Mouse (Mus musculus): Measurements from ENCODE around the gene Usp46. TPM values are rescaled to one million over a fixed set of nuclear protein-coding genes. Genes with fewer than 3 reads are reported as not detected.

The Usp46 gene
- total and polyA plus RNA-seq, 3 experiments = 1.7 to 22.5 (median 16.3) TPM

GRCm38 (mm10) chr5:74042796-74043340 is 25.4 kb downstream of the Usp46 start:
- no peaks in the 10 kb centered on the region for H3K27me3 ChIP-seq (ENCODE audit: insufficient read depth, low read length)
- H3K4me3 ChIP-seq (ENCODE audit: low read depth, low read length) = no peak overlapping the region
- TF ChIP-seq TAL1 (conservative IDR thresholded peaks at IDR 0.05; ENCODE audit: low read depth, low read length) = no peak
- no peak for TF ChIP-seq CTCF (IDR thresholded peaks at IDR 0.05; ENCODE audit: low read depth, low read length)
- TF ChIP-seq GATA2 (IDR thresholded peaks at IDR 0.05; ENCODE audit: borderline replicate concordance, low read depth, low read length) = no peak
- no peak for TF ChIP-seq GATA1 (IDR thresholded peaks at IDR 0.05; ENCODE audit: borderline replicate concordance, low read length)
- no peak for TF ChIP-seq POLR2AphosphoS5 (IDR thresholded peaks at IDR 0.05; ENCODE audit: insufficient replicate concordance, low read depth, low read length)
- no peaks in the 10 kb centered on the region for H3K9me3 ChIP-seq (replicated peaks)
- ATAC-seq (ENCODE audit: extremely low read depth, insufficient number of reproducible peaks, low FRiP score, poor library complexity, severe bottlenecking) = no peak
- H3K4me1 ChIP-seq (ENCODE audit: insufficient read depth, low read depth, low read length) = peaks cover 32% of the 10 kb centered on the region
- H3K36me3 ChIP-seq (replicated peaks) = peaks cover 80% of the 10 kb centered on the region
- no peak for DNase-seq (ENCODE audit: low spot score)

GRCm38 (mm10) chr5:74040541-74040940 is 27.7 kb downstream of the Usp46 start:
- DNase-seq (ENCODE audit: low spot score) (no peak), ATAC-seq (ENCODE audit: extremely low read depth, insufficient number of reproducible peaks, low FRiP score, poor library complexity, severe bottlenecking) (no peak)
- Histone ChIP-seq H3K4me3 (ENCODE audit: low read depth, low read length) (no peak overlapping the region), H3K9me3 (replicated peaks) (no peaks in the 10 kb centered on the region), H3K36me3 (replicated peaks) (peaks cover 84% of the 10 kb centered on the region), H3K4me1 (ENCODE audit: insufficient read depth, low read depth, low read length) (peaks cover 29% of the 10 kb centered on the region), H3K27me3 (ENCODE audit: insufficient read depth, low read length) (no peaks in the 10 kb centered on the region)
- TF ChIP-seq CTCF (IDR thresholded peaks at IDR 0.05; ENCODE audit: low read depth, low read length) (no peak), POLR2AphosphoS5 (IDR thresholded peaks at IDR 0.05; ENCODE audit: insufficient replicate concordance, low read depth, low read length) (no peak), GATA1 (IDR thresholded peaks at IDR 0.05; ENCODE audit: borderline replicate concordance, low read length) (no peak), TAL1 (conservative IDR thresholded peaks at IDR 0.05; ENCODE audit: low read depth, low read length) (no peak), GATA2 (IDR thresholded peaks at IDR 0.05; ENCODE audit: borderline replicate concordance, low read depth, low read length) (no peak)

- H3K36me3 ChIP-seq (replicated peaks) = peaks cover 88% of the 10 kb centered on the region
These were observed 32.8 kb downstream of the Usp46 start for GRCm38 (mm10) chr5:74035454-74035853.

GRCm38 (mm10) chr5:74034177-74034576 is 34.1 kb downstream of the Usp46 start:
- ATAC-seq (ENCODE audit: extremely low read depth, insufficient number of reproducible peaks, low FRiP score, poor library complexity, severe bottlenecking) (no peak), DNase-seq (ENCODE audit: low spot score) (no peak)
- TF ChIP-seq CTCF (IDR thresholded peaks at IDR 0.05; ENCODE audit: low read depth, low read length) (no peak), TAL1 (conservative IDR thresholded peaks at IDR 0.05; ENCODE audit: low read depth, low read length) (no peak), GATA1 (IDR thresholded peaks at IDR 0.05; ENCODE audit: borderline replicate concordance, low read length) (no peak), GATA2 (IDR thresholded peaks at IDR 0.05; ENCODE audit: borderline replicate concordance, low read depth, low read length) (no peak), POLR2AphosphoS5 (IDR thresholded peaks at IDR 0.05; ENCODE audit: insufficient replicate concordance, low read depth, low read length) (no peak)
- Histone ChIP-seq H3K4me1 (ENCODE audit: insufficient read depth, low read depth, low read length) (peaks cover 4% of the 10 kb centered on the region; the same call in 1 of the 2 replicates), H3K9me3 (replicated peaks) (no peaks in the 10 kb centered on the region), H3K4me3 (ENCODE audit: low read depth, low read length) (no peak overlapping the region), H3K36me3 (replicated peaks) (peaks cover 87% of the 10 kb centered on the region), H3K27me3 (ENCODE audit: insufficient read depth, low read length) (no peaks in the 10 kb centered on the region)

More at GRCm38 (mm10) chr5:74035454-74035853, 32.8 kb downstream of the Usp46 start:
- no peak for DNase-seq (ENCODE audit: low spot score)
- no peak for ATAC-seq (ENCODE audit: extremely low read depth, insufficient number of reproducible peaks, low FRiP score, poor library complexity, severe bottlenecking)
- Histone ChIP-seq H3K9me3 (replicated peaks) (no peaks in the 10 kb centered on the region), H3K27me3 (ENCODE audit: insufficient read depth, low read length) (no peaks in the 10 kb centered on the region), H3K4me1 (ENCODE audit: insufficient read depth, low read depth, low read length) (peaks cover 8% of the 10 kb centered on the region; the same call in 1 of the 2 replicates), H3K4me3 (ENCODE audit: low read depth, low read length) (no peak overlapping the region)
- no peak for TF ChIP-seq GATA1 (IDR thresholded peaks at IDR 0.05; ENCODE audit: borderline replicate concordance, low read length)
- TF ChIP-seq TAL1 (conservative IDR thresholded peaks at IDR 0.05; ENCODE audit: low read depth, low read length) = no peak
- TF ChIP-seq CTCF (IDR thresholded peaks at IDR 0.05; ENCODE audit: low read depth, low read length) = no peak
- no peak for TF ChIP-seq POLR2AphosphoS5 (IDR thresholded peaks at IDR 0.05; ENCODE audit: insufficient replicate concordance, low read depth, low read length)
- no peak for TF ChIP-seq GATA2 (IDR thresholded peaks at IDR 0.05; ENCODE audit: borderline replicate concordance, low read depth, low read length)

- TF ChIP-seq TAL1 (conservative IDR thresholded peaks at IDR 0.05; ENCODE audit: low read depth, low read length) (no peak), GATA1 (IDR thresholded peaks at IDR 0.05; ENCODE audit: borderline replicate concordance, low read length) (no peak), POLR2AphosphoS5 (IDR thresholded peaks at IDR 0.05; ENCODE audit: insufficient replicate concordance, low read depth, low read length) (no peak), GATA2 (IDR thresholded peaks at IDR 0.05; ENCODE audit: borderline replicate concordance, low read depth, low read length) (no peak), CTCF (IDR thresholded peaks at IDR 0.05; ENCODE audit: low read depth, low read length) (no peak)
- DNase-seq (ENCODE audit: low spot score) (no peak), ATAC-seq (ENCODE audit: extremely low read depth, insufficient number of reproducible peaks, low FRiP score, poor library complexity, severe bottlenecking) (no peak)
- Histone ChIP-seq H3K9me3 (replicated peaks) (no peaks in the 10 kb centered on the region), H3K36me3 (replicated peaks) (peaks cover 83% of the 10 kb centered on the region), H3K4me1 (ENCODE audit: insufficient read depth, low read depth, low read length) (peaks cover 2% of the 10 kb centered on the region; the same call in 1 of the 2 replicates), H3K27me3 (ENCODE audit: insufficient read depth, low read length) (no peaks in the 10 kb centered on the region), H3K4me3 (ENCODE audit: low read depth, low read length) (no peak overlapping the region)
These were observed 38.4 kb downstream of the Usp46 start for GRCm38 (mm10) chr5:74029787-74030186.

- no peak for ATAC-seq (ENCODE audit: extremely low read depth, insufficient number of reproducible peaks, low FRiP score, poor library complexity, severe bottlenecking)
- DNase-seq (ENCODE audit: low spot score) = no peak
- H3K36me3 ChIP-seq (replicated peaks) = peaks cover 82% of the 10 kb centered on the region
- H3K9me3 ChIP-seq (replicated peaks) = no peaks in the 10 kb centered on the region
- no peak overlapping the region for H3K4me3 ChIP-seq (ENCODE audit: low read depth, low read length)
- H3K27me3 ChIP-seq (ENCODE audit: insufficient read depth, low read length) = no peaks in the 10 kb centered on the region
- peaks cover 2% of the 10 kb centered on the region; the same call in 1 of the 2 replicates for H3K4me1 ChIP-seq (ENCODE audit: insufficient read depth, low read depth, low read length)
- TF ChIP-seq GATA1 (IDR thresholded peaks at IDR 0.05; ENCODE audit: borderline replicate concordance, low read length) = no peak
- no peak for TF ChIP-seq CTCF (IDR thresholded peaks at IDR 0.05; ENCODE audit: low read depth, low read length)
- TF ChIP-seq POLR2AphosphoS5 (IDR thresholded peaks at IDR 0.05; ENCODE audit: insufficient replicate concordance, low read depth, low read length) = no peak
- no peak for TF ChIP-seq GATA2 (IDR thresholded peaks at IDR 0.05; ENCODE audit: borderline replicate concordance, low read depth, low read length)
- TF ChIP-seq TAL1 (conservative IDR thresholded peaks at IDR 0.05; ENCODE audit: low read depth, low read length) = no peak
These were observed 39.3 kb downstream of the Usp46 start for GRCm38 (mm10) chr5:74028691-74029479.

Measured in G1E (cell line).